Mouse (Mus musculus): ENCODE data around the gene Olfm2.

Olfm2 gene

DNA sequence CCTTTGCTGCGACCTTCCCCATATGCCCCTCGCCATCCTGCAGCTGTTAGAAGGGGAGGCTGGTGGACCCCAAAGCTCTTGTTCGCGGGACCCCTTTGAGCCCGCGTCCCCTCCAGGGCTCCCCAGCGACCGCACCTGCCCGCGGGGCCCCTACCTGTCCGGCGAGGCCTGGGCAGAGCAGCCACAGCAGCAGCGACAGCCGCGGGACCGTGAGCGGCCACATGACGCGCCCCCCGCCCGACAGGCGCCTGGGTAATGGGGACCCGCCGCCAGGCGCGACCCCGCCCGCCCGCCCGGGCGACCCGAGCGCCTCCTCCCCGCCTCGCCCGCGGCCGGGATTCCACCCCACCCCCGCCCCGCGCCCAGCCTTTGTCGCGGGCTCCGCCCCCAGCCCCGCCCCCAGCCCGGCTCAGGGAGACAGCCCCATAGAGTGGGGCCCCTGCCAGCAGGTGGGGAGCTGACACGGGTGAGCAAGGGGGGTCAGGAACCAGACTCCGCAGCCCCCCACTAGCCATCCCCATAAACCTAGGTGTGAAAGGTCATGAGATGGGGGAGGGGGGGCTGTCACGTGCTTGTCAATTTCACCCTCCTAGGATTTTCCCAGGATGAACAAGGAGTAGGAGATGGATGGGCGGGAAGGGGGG lies at the start of gene Olfm2:
Gene Olfm2 (minus strand): TSS at position 333 of the 644 bp plus-strand sequence.
- DNase-seq: no peak

DNA sequence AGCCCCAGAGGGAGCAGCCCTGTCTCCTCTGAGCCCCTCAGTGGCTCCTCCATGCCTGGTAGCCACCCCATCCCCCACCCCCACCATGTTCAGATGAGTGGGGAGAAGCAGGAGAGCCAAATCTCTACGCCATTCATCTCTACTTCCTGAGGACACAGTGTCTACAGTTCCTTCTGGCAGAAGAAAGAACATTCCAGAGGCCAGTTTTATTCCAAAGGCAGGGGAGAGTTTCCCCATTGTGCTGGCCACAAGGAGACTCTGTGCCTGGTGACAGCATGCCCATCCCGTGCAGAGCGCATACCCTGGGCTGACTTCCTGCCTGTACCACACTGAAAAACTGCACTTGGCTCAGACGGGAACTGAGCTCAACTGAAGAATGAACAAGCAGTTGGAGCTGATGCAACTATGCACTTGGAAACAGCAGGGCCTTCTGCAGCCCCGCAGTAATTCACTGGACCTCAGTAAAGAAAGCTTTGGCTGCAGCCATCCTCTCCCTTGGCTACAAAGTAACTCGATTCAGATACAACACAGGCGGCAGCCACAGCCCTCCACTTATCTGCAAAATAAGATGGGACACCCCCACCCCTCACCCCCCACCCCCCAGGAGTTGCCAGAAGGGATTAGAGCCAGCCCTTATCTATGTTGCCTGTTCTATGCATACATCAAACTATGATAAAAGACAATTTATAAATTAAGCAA lies 48.1 kb upstream of the Olfm2 start:
- no peak for DNase-seq

DNA sequence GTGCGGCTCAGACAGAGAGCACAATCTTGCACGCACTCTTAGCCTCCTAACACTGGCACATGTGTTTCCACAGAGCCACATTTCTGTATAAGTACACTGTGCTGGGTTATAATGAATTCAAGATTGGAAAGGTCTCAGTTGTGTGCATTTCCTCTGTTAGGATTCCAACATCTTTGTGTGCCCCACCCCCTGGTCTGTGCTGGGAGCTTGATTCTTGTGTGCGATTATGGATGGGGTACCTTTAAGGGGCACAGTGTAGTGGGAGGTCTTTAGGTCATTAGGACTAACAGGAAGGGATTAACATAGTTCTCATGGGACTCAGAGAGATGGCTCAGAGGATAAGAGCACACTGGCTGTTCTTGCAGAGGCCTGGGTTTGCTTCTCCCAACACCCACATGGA lies 44.2 kb upstream of the Olfm2 start:
- DNase-seq: no peak

DNA sequence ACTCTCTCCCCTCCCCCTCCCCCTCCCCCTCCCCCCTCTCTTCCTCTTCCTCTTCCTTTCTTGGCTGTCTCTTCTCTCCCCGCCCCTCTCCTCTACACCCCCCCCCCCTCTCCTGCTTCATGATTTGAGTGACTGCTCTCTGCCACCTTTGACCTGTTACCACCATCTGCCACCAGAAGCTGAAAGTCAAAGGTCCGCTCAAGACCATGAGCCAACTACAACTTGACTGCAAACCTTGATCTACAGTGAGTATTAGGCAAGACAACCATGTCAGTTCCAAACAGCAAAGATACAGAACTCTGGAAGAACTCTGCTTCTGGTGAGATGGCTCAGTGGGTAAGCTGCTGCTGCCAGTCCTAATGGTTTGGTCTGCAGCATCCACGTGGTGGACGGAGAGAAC lies 43.5 kb upstream of the Olfm2 start:
- no peak for DNase-seq

DNA sequence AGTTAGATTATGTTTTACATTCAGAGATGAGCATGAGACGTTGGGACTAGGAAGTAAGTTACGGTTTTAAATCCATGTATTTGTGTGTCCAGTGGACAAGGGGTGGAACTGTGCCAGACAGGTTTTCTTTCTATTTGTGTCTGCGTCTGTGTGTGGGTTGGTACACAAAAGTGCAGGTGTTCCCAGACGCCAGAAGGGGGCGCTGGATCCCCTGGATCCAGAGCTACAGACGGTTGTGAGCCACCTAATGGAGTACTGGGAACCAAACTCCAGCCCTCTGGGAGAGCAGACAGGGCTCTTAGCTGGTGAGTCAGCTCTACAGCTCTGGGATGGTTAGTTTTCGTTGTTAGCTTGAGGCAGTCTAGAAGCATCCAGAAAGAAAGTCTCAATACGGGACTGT lies 41.8 kb upstream of the Olfm2 start:
- no peak for DNase-seq

DNA sequence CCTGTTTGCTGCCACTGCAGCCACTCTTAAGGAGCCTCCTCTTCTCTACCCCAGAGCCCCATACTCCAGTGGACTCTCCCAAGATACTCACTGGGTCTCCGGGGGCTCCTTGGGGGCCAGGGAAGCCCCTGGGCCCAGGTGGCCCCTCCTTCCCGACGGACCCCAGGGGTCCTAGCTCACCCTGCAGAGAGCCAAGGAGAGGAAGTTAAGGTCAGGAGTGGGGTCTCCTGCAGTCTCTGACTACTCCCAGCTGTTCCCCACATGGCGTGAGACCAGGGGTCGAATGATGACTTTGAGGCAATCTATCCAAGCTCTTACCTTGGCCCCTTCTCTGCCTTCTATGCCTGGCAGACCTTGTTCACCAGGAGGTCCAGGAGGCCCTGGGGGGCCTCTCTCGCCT lies 38.9 kb upstream of the Olfm2 start:
- no peak for DNase-seq

DNA sequence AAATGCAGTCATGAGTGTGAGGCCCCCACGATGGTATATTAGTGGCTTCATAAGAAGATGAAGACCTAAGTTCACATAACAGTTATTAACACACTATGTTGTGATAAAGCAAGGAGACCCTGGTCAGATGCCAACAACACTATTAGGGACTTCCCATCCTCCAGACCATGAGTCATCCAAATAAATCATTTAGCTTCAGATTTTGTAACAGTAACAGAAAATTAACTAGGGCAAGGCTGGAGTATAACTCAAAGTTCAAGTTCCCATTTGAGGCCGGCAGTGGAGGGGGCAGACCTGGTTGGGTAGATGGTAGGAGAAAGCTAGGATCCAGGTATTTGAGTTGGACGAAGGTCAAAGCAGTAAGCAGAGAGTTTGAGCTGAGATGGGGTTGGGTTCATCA lies 35.1 kb upstream of the Olfm2 start:
- DNase-seq: no peak

DNA sequence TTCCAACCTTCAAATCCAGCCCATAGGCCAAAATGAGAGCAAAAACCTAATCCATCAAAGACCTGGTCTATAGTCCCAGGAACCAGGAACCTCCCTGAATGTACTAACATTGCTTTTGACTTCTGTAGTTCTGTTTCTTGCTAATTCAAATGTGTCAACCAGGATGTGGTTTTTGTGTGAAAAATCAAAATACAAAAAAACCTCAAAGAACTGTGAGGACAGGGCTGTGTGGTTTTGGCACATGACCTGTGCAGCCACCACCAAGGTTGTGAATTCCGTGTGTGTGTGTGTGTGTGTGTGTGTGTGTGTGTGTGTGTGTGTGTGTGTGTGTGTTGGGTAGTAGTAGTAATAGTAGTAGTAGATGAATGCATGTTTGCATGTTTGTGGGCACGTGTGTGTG lies 19.1 kb upstream of the Olfm2 start:
- no peak for DNase-seq

DNA sequence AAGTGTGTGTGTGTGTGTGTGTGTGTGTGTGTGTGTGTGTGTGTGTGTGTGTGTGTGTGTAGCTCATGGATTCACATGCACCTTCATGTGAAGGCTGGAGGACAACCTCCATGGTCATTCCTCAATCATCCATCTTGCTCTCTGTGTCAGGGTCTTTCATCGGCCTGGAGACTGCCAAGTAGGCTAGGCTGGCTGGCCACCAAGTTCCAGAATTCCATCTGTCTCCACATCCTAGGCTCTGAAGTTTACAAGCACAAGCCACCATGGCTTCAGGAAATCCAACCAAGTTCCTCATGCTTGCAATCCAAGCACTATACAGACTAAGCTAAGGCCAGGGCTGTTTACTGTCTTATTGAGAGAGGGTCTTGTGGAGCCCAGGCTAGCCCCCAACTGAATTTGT lies 16.9 kb upstream of the Olfm2 start:
- no peak for DNase-seq

DNA sequence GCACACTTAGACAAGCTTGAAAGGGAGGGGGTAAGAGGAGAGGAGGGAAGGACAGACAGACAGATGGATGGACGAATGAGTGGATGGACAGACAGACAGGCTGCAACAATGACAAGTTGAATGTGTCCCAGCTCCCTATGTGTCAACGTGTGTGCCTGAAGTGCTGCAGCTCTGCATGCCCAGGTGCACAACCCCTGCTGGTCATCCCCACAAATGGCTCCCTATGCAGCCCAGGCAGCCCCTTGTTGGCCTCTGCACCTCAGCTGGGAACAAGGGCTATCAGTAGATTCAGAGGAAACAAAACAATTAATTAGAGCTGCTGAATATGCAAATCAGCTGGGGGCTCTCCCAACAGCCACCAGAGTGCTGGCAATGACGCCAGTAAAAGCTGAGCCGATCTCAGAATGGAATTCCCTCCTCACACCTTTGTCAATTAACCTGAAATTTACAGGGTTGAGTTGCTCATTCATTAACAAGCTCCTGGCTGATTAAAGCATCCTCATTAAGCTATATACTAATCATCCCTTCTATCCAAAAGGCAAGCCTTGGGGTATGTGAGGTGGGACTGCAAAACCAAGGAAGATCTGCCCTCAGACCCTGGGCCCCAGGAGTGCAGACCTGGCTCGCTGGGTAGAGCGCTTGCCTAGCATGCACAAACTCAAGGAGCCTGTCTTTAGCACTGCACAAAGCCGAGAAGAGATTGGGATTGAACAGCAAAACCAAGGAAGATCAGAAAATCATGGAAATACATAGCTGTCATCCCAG lies 16.2 kb upstream of the Olfm2 start:
- DNase-seq: no peak

DNA sequence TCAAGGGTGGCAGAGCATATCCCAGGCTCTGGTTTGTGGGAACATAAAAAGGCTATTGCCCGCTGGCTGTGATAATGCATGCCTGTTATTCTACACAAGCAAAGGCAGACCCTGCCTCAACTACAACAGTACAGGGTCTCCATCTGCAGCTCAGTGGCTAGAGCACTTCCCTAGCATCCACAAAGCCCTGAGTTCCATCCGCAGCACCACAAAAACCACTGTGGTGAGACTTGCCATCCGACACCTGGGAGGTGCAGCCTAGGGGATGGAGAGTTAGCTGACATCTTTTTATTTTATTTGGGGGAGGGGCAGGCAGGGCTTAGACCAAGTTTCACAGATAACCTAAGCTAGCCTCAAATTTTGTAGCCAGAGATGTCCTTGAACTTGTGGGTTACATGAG lies 15.2 kb upstream of the Olfm2 start:
- no peak for DNase-seq

DNA sequence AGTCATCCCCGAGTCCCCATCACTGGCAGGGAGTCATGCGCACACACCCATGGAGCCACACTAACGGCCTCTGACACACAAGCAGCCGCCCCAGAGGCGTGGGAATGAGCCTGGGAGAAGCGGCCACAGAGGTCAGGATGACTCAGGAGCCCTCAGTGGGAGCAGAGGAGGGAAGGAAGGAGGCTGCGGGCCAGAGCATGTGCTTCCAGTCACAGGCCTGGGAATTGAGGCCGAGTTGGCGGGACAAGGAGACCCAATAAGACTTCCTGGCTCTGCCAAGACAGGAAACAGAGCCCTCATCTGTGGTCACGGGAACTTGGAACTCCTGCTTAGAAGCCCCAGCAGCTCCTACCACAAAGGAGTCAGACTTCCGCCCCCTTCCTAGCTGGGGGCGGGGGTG lies 14.7 kb upstream of the Olfm2 start:
- DNase-seq: no peak

DNA sequence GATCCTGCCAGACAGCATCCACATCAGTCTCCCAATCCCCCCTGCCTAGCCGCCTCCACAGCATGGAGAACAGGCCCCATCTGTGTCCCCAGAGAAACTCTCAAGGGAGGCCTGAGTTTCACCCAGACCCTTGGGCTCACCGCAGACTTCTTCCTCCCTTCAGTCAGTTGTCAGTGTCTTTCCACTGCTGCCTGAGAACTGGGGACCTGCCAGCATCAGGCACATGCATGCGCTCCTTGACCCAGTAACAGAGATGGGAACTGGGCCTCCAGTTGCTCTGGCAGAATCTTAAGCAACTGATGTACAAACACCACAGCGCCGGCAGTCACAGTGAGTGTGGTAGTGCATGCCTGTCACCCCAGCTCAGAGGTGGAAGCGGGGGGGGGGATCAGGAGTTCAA lies 12.7 kb upstream of the Olfm2 start:
- DNase-seq: no peak

DNA sequence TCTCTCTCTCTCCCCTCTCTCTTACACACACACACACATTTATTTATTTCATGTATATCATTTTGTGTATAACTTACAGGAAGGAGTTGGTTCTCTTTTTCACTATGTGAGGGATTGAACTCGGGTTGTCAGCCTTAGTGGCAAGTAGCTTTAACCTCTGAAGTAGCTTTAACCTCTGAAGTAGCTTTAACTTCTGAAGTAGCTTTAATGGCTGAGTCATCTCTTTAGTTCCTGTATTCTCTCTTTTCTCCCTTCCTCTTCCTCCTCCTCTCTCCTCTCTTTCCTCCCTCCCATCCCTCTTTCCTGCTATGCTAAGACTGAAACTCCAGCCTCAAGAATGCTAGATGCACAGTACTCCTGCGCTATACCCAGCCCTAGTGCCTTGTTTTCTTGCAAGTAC lies 12.1 kb upstream of the Olfm2 start:
- no peak for DNase-seq

DNA sequence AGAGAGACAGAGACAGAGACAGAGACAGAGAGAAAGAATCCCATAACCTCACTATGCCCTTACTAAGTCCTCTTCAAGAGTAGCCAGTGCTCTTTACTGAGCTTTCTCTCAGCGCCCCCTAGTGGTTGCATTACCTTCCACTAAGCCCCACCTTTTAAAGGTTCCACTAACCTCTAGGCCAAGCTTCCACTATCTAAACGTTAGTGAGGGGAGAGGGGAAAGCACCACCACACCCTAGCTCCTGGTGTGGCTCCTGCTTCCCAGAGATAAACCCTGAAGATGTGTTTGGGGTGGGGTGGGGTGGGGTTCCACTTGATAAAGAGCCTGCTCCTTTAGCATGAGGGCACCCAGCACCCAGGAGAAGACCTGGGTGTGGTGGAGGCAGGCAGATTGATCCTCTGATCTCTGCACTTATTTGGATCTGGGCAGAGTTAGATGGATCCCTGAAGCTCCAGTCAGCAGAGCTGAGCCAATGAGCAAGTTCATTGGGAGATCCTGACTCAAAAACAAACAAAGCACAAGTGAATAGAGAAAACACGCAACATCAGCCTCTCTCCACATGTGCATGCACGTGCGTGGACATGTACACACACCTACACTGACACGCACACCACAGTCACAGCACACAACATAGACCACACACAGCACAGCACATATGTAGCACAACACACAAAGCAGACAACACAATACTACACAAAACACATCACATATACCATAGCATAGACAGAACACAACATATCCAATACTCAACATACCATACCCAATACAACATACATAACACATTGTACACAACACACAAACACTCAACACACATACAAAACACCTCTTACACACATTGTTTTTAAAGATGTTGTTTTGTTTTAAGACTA lies 11.2 kb upstream of the Olfm2 start:
- DNase-seq: peak; percentile 78 to 79

DNA sequence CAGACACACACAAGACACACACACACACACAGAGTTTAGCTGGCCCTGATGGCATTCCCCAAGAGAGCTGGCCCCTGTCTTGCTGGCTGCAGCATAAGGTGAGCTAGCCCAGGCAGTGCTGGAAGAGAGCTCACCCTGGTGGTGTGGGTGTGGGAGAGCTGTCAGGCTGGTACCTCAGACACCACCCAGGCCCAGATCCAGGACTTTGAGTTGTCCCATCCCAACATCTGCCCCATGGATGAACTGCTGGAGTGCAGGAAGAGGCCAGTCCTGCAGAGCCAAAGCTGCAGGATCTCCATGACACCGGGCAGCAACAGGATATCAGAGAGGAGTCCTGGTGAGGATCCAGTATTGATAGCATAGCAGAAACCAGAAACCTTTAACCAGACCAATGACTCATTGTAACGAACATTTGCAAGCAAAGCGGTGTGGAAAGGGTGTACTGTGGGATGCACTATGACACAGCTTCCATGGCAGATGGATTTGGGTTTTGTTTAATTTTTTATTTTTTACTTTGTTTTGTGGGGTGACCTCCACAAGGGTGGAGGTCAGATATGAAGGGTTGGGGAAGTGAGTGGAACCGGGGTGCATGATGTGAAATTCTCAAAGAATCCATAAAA lies 10.0 kb upstream of the Olfm2 start:
- DNase-seq: no peak

DNA sequence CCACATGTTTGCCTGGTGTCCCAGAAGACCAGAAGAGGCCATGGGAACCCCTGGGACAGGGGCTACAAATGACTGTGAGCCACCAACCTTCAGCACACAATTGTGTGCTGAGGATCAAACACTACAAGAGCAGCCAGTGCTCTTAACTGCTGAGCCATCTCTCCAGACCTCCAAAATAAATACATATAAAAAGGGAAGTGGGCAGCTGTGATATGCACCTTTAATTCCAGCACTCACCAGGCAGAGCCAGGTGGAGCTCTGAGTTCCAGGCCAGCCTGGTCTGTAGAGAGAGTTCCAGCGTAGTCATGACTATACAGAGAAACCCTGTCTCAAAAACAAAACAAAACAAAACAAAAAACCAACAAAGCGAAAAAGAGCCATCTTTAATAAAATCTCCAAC lies 8.2 kb upstream of the Olfm2 start:
- no peak for DNase-seq

DNA sequence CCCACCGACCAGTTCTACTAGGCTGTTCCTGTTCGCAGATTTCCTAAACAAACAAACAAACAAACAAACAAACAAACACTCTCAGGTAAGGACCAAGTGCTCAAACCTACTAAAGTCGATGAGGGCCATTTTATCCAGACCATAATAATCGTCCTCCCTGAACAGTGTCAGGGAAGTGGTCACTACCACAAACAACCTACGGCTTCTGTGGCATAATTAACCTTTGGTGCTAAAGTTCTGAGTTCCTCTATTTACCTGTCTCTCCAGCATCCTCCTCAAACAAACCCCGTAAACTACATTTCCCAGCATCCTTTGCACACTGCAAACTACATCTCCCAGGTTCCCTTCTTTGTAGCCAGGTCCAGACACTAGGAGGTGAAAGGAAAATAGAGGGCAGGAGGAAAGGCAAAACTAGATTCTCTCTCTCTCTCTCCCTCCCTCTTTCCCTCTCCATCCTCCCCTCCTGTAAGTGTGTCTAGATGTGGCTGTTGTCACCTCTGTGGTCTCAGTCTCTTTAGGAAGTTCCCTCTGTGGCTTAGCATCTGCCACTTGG lies 5.4 kb upstream of the Olfm2 start:
- DNase-seq: no peak

DNA sequence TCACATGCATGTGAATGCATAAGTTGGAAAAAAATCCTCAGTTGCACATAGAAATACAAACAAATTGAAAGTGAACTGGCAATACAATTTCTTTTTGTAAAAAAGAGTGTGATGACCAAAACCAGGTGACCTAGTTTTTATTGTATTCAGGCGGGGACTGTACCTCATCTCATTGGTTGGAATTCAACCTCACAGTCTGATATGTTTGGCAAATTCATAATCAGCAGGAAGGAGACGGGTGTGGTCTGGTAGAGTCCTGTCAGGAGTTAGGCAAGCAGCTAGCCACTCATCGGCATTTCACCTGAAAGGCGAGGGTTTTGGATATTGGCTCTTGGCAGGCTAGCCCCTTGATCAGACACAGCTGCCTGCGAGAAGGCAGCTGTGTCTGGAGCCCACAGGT lies 3.1 kb upstream of the Olfm2 start:
- DNase-seq: no peak

DNA sequence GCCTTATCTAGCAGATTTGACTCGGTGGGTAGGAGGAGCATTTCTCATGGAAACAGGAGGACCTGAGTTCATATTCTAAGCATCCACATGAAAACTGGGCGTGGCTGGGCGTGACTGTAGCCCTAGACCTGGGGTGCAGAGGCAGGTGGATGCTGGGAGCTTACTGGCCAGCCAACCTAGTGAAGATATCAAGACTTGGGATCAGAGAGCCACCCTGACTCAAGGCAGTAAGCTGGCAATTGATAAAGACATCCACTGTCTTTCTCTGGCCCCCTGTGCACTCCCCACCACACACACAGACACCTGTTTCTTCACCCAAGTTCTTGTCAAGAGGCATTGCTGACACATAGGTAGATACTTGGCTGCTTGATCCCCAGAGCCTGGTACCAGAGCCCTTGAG lies 2.4 kb upstream of the Olfm2 start:
- DNase-seq: no peak

DNA sequence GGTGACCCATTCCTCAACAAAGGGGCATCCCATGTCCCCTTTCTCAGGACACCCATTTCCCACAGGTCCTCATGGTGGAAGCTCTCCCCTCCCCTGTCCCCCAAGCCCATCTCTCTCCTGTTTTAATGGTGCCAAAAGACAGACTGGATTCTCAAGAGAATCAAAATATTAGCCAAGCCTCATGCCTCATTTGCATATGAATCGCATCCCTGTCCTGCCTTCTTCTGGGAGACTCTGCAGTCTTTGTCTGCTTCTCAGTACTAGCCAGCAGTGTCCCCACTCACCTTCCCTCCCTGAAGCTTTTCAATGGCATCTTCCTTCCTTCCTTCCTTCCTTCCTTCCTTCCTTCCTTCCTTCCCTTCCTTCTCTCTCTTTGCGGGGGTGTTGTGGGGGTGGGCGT lies 1.5 kb upstream of the Olfm2 start:
- no peak for DNase-seq

DNA sequence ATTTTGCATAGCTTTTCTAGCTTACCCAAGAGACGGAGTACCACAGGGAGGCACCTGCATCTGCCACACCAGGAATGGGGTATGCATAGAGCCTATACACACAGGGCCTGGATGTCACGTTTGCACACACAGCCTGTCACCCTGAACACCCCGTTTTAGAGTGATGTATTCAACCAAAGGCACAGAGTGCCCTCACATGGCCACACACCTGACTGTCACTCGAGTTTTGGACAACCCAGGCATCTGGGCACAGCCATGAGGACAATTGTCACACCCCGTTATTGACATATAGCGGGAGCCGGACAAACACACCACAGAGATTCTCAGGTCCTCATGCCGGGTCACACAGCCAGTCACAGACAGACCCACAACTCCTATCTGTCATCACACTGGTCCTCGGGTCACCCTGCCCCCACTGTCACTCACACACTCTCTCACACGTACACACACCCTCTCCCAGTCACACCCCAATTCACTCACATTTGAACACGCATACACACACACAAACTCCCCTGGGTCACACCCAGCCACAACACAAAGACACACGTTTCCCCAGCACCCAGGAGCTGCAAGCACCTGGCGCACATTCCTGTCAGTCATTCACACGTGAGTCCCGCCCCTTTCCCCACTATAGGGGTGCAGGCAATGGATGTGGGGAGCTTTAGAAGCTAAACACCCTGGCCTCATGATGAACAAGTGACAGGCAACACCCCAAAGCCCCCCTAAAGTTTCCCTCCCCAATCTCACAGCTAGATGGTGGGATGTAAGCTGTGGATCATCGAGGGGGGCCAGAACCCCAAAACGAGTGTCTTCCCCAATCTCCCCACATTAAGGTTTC lies 801 bp downstream of the Olfm2 start:
- no peak for DNase-seq

All from B cell, adult 2 months (primary cell).